Mouse (Mus musculus) megakaryocyte, embryonic 14.5 days (primary cell): ENCODE results near the gene Hadhb.

ENCODE experiments used
- FLI1 ChIP-seq: IDR thresholded peaks from 2 replicates; pipeline ENCODE4 v1.6.1; 2012; ENCODE audit warnings: low read length, inconsistent platforms, mixed read lengths
- GATA1 ChIP-seq: IDR thresholded peaks from 3 replicates; pipeline ENCODE4 v1.6.1; 2012; ENCODE audit warnings: mixed read lengths, low read length, inconsistent platforms, borderline replicate concordance

GRCm38 (mm10) chr5:30172115-30172514 lies 17.1 kb downstream of the Hadhb start:
- no peak for TF ChIP-seq GATA1
- no peak for TF ChIP-seq FLI1
